Mouse (Mus musculus) liver, postnatal 0 days (tissue): ENCODE results near the gene Igfbp2.

Experiments used
- CTCF ChIP-seq: sonication (generic); IDR thresholded peaks from 2 replicates; pipeline ENCODE4 v1.5.1; 2016; ENCODE audit warnings: antibody characterized with exemption, low read depth
- EP300 ChIP-seq: IDR thresholded peaks from 2 replicates; pipeline ENCODE4 v1.6.1; 2016; ENCODE audit warnings: antibody characterized with exemption, low read depth, mild to moderate bottlenecking

DNA sequence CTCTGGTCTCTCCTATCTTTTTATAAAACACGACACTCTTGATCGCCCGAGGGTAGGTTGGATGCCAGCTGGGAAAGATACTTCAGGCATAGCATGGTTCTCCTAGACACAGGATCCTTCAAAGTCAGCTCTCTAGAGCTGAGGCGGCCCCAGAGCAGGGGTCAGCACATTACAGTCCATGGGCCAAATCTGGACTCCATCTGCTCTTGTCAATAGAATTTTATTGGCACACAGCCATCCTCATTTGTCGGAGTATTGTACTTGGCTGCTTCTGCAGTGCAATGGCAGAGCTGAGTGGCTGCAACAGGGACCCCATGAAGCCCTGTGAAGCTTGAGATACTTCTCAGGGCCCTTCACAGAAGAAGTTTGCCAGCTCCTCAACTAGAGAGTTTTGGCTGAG lies 9.1 kb upstream of the Igfbp2 start:
- TF ChIP-seq CTCF (no peak), EP300 (no peak)
